Mouse (Mus musculus) liver, embryonic 14.5 days (tissue): Measurements from ENCODE around the gene Dpp6.

ENCODE experiments used
- CTCF ChIP-seq: IDR thresholded peaks from 2 replicates; pipeline ENCODE4 v1.5.1; 2016; ENCODE audit warnings: antibody characterized with exemption, low read depth, control low read depth
- EP300 ChIP-seq: IDR thresholded peaks from 2 replicates; pipeline ENCODE4 v1.6.1; 2016; ENCODE audit warnings: antibody characterized with exemption, low read depth

- TF ChIP-seq CTCF (no peak), EP300 (no peak)
Observed at GRCm38 (mm10) chr5:27206213-27206612, 389.2 kb downstream of the Dpp6 start.
